Mouse (Mus musculus): Measurements from ENCODE around the gene Pam.

Gene Pam

GRCm38 (mm10) chr1:97902830-97903229 is 192.6 kb downstream of the Pam start:
- no peak for DNase-seq

- DNase-seq = no peak
Measured at GRCm38 (mm10) chr1:97900559-97901153, 194.8 kb downstream of the Pam start.

GRCm38 (mm10) chr1:97887511-97887910 is 207.9 kb downstream of the Pam start:
- DNase-seq = no peak

- no peak for DNase-seq
Measured at GRCm38 (mm10) chr1:97883498-97883897, 211.9 kb downstream of the Pam start.

GRCm38 (mm10) chr1:97877037-97877436 is 218.4 kb downstream of the Pam start:
- DNase-seq = no peak

- DNase-seq = no peak
Measured at GRCm38 (mm10) chr1:97873490-97874054, 221.9 kb downstream of the Pam start.

GRCm38 (mm10) chr1:97872493-97872892 is 223.0 kb downstream of the Pam start:
- no peak for DNase-seq

GRCm38 (mm10) chr1:97872072-97872471 is 223.4 kb downstream of the Pam start:
- DNase-seq = no peak

GRCm38 (mm10) chr1:97864135-97864534 is 231.3 kb downstream of the Pam start:
- DNase-seq = no peak

GRCm38 (mm10) chr1:97863140-97863539 is 232.3 kb downstream of the Pam start:
- DNase-seq = no peak

- DNase-seq = no peak
Measured at GRCm38 (mm10) chr1:97862734-97863133, 232.7 kb downstream of the Pam start.

- DNase-seq = no peak
Measured at GRCm38 (mm10) chr1:97854256-97854655, 241.2 kb downstream of the Pam start.

- no peak for DNase-seq
Measured at GRCm38 (mm10) chr1:97851601-97852175, 243.8 kb downstream of the Pam start.

- no peak for DNase-seq
Measured at GRCm38 (mm10) chr1:97848601-97849241, 246.7 kb downstream of the Pam start.

GRCm38 (mm10) chr1:97843220-97843992 is 252.0 kb downstream of the Pam start:
- no peak for DNase-seq

- no peak for DNase-seq
Measured at GRCm38 (mm10) chr1:97834354-97834822, 261.1 kb downstream of the Pam start.

GRCm38 (mm10) chr1:97833466-97834353 is 261.7 kb downstream of the Pam start:
- no peak for DNase-seq

GRCm38 (mm10) chr1:97828087-97828486 is 267.4 kb downstream of the Pam start:
- no peak for DNase-seq

GRCm38 (mm10) chr1:97827566-97827965 is 267.9 kb downstream of the Pam start:
- DNase-seq = no peak

- DNase-seq = no peak
Measured at GRCm38 (mm10) chr1:97822904-97823303, 272.5 kb downstream of the Pam start.

GRCm38 (mm10) chr1:97822203-97822602 is 273.2 kb downstream of the Pam start:
- no peak for DNase-seq

GRCm38 (mm10) chr1:97821282-97821681 is 274.2 kb downstream of the Pam start:
- DNase-seq = no peak
